Mouse (Mus musculus) lung, adult 2 months (tissue): ENCODE data around the gene Mplkip.

Source experiments
- CTCF ChIP-seq: fragments of 200-500 bp; IDR thresholded peaks from 2 replicates; pipeline ENCODE4 v1.5.1; 2011; ENCODE audit warnings: mild to moderate bottlenecking, low read length, control low read depth; ENCODE audit not compliant: insufficient read depth
- POLR2A ChIP-seq: fragments of 200-500 bp; IDR thresholded peaks from 2 replicates; pipeline ENCODE4 v1.6.1; 2011; ENCODE audit warnings: low read depth, mild to moderate bottlenecking, control low read depth, low read length, borderline replicate concordance; ENCODE audit errors: extremely low read depth

DNA sequence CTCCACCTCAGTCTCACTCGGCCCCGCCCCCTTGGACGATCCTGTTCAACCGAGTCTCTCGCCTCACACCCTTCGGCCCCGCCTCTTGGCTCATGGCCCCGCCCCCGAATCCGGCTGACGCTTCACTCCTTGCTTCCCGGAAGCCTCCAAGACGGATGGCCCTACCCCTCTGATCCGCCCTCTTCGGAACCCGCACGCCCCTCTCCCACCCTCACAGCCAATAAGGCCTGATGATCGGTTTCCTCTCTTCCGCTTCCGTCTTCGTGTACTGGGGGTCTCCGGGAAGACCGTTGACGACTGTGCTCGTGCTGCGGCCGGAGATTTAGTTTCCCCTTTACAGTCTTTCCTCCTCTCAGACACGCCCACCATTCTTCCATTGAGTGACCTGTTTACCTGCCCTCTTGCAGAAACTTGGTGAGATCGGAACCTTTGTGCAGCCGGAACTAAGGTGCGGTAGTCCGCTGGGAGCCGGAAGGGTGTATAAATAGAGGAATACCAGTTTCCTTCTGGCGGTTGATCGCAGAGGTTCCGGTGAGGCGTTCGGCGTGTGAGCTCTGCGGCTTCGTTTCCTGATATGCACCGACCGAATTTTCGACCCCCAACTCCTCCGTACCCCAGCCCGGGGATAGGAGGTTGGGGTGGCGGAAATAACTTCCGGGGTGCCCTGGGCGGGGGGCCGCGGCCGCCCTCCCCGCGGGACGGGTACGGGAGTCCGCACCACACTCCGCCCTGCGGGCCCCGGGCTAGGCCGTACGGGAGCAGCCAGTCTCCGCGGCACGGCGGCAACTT lies at the start of gene Mplkip, which contains the start of gene Sugct:
- TF ChIP-seq CTCF: no peak
- TF ChIP-seq POLR2A: peak; percentile 69
